Mouse (Mus musculus) gastrocnemius, postnatal 14 days (tissue): Measurements from ENCODE around the gene Rspo3. TPM values are rescaled to one million over a fixed set of nuclear protein-coding genes. Genes with fewer than 3 reads are reported as not detected.

Source experiments
- DNase-seq: peaks from one replicate; pipeline ENCODE4 v3.0.0; 2021; ENCODE audit warnings: mixed read lengths
- intact Hi-C: fragments of 180-260 bp; cut with DNase I; formaldehyde crosslinking; loops from one replicate; pipeline ENCODE4 v1.15.1; 2025; ENCODE audit warnings: low total_unique reads
- total RNA-seq, 2 experiments: library from RNA; stranded (reverse); gene quantifications; 2 replicates each; pipeline ENCODE4 v1.2.3; 2021

The Rspo3 gene
- total RNA-seq, 2 experiments from 2014 or later: 1.8 to 4.8 TPM

GRCm38 (mm10) chr10:29460100-29460499 is 75.6 kb downstream of the Rspo3 start:
- intact Hi-C loops: no loop called here
- DNase-seq: no peak

- DNase-seq: no peak
- intact Hi-C loops: no loop called here
Measured at GRCm38 (mm10) chr10:29459632-29460031, 76.0 kb downstream of the Rspo3 start.

DNA sequence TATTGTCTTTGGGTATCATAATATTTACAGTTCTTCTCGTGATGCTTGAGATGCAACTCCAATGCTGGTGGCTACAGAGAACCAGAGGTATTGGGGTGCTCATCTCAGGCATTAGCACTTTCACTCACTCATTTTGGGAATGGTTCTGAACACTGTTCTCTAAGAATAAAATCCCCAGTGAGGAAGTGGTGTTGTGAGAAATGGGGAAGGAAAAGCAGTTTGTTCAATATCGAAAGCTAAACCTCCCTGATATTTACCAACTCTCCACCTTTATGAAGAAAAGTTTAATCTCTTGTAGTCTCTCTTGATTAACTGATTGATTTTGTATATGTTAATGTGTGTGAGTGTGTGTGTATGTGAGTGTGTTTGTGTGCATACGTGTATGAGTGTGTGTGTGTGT is 90.6 kb downstream of the Rspo3 start:
- intact Hi-C loops: no loop called here
- DNase-seq: no peak

DNA sequence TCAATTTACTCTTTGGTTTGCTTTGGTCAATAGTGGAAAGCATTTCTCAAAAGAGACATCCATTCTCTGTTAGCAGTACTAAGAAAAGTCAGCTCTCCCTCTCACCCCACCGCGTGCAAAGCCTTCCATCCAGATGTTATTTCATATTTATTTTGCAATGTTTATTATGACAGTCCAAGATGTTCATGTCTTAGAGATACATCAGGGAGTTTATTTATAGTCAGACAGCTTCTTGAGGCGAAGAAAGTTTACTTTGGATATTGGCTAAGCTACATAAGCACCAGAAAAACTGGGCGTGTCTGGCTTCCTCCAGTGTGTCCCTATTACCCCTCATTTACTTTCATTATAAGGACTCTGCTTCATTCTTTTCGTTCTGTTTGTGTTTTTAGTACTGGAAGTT is 94.4 kb downstream of the Rspo3 start:
- intact Hi-C loops: no loop called here
- no peak for DNase-seq

GRCm38 (mm10) chr10:29432935-29433453 is 102.7 kb downstream of the Rspo3 start:
- no peak for DNase-seq
- intact Hi-C loops: no loop called here

GRCm38 (mm10) chr10:29426660-29427059 is 109.0 kb downstream of the Rspo3 start:
- no peak for DNase-seq
- intact Hi-C loops: no loop called here

DNA sequence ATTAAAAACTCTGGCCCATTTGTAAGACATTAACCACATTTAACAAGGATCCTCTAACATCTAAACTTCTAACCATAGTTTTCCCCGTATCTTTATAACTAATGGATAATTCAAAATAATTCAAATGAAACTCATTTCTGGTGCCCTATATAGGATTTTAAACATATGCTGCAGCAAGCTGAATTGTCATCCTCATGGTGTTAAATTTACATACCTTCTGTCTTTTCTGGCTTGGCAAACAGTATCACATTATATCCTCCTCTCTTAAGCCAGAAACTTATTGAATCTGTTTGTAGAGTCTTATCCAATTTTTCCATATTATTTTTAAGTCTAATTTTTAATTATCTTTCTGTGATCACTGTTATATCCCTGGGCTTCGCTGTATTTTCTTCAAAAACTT is 111.1 kb downstream of the Rspo3 start:
- DNase-seq: no peak
- intact Hi-C loops: no loop called here

DNA sequence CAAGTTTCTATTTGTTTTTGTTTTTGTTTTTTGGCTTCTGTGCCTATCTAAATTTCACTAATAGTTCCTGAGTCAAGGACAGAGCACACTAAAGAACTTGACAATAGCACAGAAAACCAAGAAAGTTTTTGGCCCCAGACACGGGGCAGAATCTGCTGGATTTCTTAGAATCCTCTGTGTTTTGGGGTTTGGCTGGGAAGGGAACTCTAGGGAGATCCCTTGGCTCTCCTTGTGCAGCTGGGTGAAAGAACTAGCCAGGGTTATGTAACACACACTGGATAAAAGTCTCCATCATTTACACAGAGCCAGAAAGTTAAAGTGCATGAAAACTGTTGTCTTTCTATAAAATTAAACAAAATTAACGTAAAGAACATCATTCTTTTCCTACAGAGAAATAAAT is 121.3 kb downstream of the Rspo3 start:
- peak; percentile 21 for DNase-seq
- intact Hi-C loops: no loop called here

DNA sequence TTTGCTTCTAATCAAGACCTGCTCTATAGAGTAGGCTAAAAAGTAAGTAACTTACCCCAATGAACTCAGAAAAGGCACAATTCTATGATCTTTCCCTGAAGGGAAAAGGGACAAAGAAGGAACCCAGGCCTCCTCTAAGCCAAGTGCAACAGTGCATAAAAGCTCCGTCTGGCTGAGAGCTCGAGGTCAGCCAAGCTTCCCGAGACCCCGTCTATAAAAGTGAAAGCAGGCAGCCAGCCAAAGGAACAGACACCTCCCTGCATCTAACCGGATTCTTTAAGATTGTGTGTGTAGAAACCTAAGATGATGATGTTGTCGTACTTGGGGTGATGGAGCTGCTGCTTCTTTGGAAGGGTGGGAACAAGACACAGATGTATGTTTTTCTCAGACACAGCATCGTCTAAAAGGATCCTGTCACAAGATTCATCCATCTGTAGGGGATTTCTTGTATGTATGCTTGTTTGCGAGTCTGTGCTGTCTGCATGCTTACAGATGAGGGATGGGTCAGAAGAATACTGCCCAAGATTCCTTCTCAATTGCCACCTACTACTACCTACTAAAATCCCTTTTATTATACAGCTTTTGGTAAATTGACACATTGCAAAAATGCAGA is 132.9 kb downstream of the Rspo3 start:
- intact Hi-C loops: no loop called here
- DNase-seq: no peak

Other genes with a start within 250 kb of the Rspo3 start
- 10 to 100 TPM; 26.1 to 27.1 TPM for gene Echdc1, start 222.7 kb downstream of the Rspo3 start, total RNA-seq
- gene Rnf146, start 173.4 kb downstream of the Rspo3 start, total RNA-seq: 10 to 100 TPM; 40.0 to 42.9 TPM